Mouse (Mus musculus): Measurements from ENCODE around the gene Tnrc6a.

GRCm38 (mm10) chr7:123194696-123195095 is 71.0 kb downstream of the Tnrc6a start:
- no peak for TF ChIP-seq CTCF (IDR thresholded peaks at IDR 0.05; ENCODE audit: control insufficient read depth, insufficient read depth, low read length)
- no peak for TF ChIP-seq POLR2A (IDR thresholded peaks at IDR 0.05; ENCODE audit: borderline replicate concordance, control insufficient read depth, low read depth, low read length)
